Mouse (Mus musculus) T-cell, adult 2 months (primary cell): ENCODE data around the gene Bmp2k.
"Not testable (repeated sequence)": the region's sequence is repeated elsewhere in the genome, so short reads cannot be mapped to it uniquely, and the experiment has no call there.

Experiments used
- DNase-seq: peaks from one replicate; pipeline ENCODE4 v3.0.0; 2022; ENCODE audit warnings: low spot score

Bmp2k gene

DNA sequence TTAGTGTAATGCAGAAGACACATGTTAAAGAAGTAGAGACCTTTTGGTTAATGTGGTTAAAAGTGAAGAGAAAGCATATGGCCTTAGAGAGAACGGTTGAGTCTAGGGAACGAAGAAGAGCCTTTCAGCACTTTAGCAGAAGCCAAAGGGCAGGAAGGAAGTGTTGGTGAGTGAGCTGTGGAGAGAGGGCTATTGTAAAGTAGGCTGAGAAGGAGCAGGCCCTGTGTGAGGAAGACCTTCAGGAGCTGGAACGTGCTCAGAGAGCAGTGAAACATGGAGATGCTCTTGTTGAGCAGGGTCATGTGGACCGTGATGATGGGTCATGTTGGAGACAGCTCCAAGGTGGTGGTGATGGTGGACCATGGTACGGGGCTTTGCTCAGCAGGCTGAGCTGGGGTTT, 4.8 kb downstream of the Bmp2k start:
- DNase-seq = no peak

- no peak for DNase-seq
Observed at GRCm38 (mm10) chr5:97002937-97003336, 5.4 kb downstream of the Bmp2k start.

- no peak for DNase-seq
Observed at GRCm38 (mm10) chr5:97004178-97005030, 6.9 kb downstream of the Bmp2k start.

GRCm38 (mm10) chr5:97005891-97006290, 8.4 kb downstream of the Bmp2k start:
- DNase-seq = no peak

DNA sequence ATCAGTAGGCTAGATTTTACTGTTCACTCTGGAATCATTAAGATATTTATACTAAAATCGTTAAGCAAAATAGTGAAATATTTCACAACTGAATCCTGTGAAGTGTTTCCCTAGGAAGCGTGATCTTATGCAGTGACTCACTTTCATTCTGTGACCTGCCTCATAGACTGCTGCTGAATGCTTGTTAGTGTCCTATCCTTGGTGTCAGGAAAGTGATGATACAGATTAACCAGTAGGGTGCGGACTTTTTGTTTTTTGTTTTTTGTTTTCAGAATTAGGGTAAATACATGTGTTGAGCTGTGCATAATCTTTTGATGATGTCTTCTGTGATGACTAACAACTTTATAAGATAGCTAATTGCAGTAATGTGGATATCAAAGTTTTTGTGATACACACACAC, 9.4 kb downstream of the Bmp2k start:
- no peak for DNase-seq

DNA sequence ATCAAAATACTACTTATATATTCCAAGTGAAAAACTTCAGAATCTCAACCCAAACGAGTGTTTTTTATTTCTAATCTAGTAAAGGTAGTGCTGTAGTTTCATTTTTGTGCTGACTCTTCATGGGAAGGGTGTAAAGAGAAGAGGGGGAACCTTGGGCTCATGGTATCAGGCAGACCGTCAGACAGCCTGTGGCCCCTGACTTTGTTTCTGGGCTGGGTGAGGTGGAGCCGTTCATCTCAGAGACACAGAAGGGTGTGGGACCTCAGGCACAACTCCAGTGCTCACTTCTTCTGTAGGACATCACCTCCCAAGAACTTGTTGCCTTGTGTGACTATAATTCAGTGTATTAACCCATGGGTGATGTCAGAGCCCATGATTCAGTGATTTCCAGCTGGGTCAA, 10.0 kb downstream of the Bmp2k start:
- DNase-seq = no peak

- peak; percentile 14 for DNase-seq
Observed at GRCm38 (mm10) chr5:97009140-97009539, 11.7 kb downstream of the Bmp2k start.

GRCm38 (mm10) chr5:97009601-97010335, 12.3 kb downstream of the Bmp2k start:
- DNase-seq = no peak

- no peak for DNase-seq
Observed at GRCm38 (mm10) chr5:97015781-97016508, 18.5 kb downstream of the Bmp2k start.

DNA sequence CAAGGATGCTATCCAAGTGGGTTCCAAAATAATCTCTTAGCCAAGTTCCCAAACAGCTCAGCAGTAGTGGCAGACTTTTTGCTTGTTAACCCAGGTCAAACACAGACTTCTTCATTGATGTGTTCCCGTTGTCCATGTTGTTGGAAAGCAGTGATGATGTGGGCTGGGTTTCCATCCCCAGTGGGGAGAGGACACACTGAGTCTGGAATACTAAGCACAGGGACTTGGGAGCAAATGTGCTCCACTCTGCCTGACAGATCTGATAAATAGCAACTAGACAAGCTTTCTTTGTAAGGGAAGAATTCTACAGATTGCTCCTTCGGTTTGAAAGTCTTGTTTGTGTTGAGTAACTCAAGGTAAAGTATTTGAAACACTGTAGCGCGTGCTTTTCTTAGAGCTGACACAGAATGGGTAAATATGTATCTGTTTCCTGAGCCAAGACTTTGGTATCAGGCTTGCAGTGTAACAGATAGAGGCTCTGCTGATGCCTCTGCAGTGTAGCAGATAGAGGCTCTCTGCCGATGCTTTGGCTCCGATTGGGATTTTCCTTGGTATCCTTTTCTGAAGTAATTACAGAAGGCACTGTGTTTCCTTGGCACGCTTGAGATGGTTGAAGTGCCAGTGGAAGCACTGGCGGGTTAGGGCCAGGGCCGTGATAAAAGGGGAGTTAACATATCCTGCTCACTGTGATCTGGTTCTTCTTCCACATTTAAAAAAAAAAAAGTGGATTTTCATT, 19.5 kb downstream of the Bmp2k start:
- DNase-seq = no peak

DNA sequence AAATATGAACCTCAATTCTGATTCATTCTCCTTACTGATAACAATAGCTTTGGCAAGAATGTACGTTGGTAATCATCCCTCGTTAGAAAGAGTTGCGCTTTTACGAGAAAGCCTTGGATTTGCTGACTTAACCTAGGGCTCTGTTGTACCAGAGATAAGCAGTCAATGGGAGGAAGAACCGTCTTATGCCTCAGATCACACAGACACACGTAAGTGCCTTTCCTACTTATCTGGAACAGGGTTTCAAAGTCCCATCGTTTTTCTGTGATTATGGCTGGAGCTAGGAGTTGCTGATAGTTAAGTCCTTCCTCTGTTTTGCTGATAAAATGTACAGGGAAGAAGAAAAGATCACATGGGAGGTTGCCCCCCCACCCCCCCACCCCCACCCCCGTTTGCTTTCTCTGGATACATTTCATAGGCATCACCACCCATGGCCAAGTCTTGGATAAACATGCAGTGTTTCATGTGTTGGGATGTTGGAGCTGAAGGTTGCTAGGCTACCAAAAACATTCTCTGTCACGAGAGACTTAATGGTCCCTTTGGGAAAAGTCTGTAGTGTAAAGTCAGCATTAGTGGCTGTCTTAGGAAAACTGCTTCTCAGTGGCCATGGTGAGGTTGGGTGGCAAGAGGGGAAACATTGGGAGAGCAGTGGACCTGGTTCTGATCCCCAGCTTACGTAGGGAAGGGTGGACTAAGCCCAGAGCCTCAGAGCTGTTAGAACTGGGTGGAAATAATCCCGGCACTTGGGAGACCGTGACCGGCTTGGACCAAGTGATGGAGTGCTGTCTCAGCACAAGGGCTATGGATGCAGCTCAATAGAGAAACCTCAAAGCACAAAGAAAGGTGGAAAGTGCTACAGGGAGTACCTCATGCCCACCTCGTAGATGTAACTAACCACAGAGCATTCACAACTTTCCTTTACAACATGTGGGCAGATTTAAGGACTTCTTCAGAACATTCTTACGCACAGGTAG, 25.1 kb downstream of the Bmp2k start:
- DNase-seq = no peak

DNA sequence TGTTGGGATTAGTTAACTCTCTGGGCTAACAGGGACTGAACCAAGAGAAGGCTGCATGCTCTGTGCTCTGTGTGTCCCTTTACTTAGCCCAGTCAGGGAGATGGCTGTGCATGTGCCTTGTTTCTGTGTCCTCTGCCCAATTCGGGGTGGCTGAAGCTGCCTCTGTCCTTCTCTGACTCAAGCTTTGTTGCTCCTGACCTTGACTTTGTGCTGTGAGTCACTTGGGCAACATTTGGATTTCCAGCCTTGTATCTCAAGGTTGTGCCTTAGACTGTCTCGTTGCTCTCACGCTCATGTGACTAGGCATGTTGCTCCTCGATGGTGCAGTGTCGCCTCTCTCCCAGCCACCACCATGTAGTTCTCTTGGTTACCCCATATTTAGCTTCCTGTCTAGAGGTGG, 27.3 kb downstream of the Bmp2k start:
- DNase-seq = no peak

GRCm38 (mm10) chr5:97025650-97026049, 28.2 kb downstream of the Bmp2k start:
- DNase-seq = no peak

DNA sequence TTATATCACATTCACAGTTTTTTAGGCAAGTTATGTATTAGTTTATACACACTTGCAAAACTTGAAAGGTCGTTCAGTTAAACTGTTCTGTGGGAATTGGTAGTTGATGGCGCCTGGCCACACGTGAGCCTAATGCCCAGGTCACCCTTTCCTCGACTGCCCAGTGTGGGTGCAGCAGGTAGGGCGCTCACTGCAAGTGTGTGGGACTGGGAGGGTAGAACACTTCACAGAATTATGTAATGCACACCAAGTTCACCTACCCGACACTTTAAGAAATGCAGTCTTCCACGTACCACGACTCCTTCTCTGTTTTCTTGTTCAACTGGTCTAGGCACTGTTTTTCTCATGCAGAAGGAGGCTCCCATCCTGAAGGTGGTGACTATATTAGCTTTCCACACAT, 30.5 kb downstream of the Bmp2k start:
- DNase-seq = no peak

GRCm38 (mm10) chr5:97028840-97029239, 31.4 kb downstream of the Bmp2k start:
- not testable (repeated sequence) for DNase-seq

- no peak for DNase-seq
Observed at GRCm38 (mm10) chr5:97031771-97032170, 34.3 kb downstream of the Bmp2k start.

DNA sequence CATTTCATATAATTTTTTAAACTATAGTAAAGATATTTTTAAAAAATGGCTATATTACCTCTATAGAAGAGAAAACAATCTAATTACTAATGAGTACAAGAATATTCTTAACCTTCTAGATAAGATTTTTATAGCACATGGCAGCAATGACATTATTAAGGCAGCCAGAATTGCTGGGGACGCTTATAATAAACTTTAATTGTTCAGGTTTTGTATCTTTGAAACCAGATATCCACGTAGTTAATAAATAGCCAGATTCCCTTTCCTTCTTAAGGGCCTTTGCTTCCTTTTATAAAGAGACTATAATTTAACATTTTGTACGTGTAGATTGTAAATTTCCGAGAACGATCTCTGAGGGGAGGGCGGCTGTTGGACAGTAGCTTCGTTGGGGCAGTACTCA, 47.8 kb downstream of the Bmp2k start:
- DNase-seq = no peak

DNA sequence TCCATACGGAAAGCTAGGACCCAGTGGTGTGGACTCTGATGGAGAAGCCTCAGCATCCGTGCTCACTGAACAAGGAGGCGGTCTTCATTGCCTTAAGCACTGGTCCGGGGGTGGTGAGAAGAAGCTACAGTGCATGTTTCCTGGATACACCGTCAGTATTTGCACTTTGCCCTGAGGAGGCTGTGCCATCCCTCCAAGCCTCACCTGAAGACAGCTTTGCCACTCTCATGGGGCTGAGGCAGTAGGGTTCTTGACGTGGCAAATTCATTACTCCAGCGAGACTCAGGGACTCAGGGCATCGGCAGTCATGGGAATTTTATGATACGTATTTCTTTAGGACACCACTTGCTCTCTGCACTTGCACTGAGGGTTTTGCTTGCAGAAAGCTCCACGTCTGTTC, 49.2 kb downstream of the Bmp2k start:
- DNase-seq = no peak

DNA sequence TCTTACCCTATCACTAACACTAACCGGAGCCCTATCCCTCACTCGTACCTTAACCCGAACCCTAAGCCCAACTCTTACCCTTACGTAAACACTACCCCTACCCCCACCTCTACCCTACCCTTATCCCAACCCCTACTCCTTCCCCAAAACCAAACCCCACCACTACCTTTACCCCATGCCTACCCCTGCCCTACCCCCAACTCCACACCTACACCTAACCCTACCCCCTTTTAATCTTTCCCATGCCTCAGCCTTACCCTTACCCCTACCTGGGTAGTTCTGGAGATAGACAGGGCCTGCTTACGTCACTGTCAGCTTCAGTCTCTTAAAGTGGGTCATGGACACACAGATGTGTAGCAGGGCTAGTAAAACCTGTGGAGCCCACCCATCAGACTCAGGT, 51.4 kb downstream of the Bmp2k start:
- no peak for DNase-seq

DNA sequence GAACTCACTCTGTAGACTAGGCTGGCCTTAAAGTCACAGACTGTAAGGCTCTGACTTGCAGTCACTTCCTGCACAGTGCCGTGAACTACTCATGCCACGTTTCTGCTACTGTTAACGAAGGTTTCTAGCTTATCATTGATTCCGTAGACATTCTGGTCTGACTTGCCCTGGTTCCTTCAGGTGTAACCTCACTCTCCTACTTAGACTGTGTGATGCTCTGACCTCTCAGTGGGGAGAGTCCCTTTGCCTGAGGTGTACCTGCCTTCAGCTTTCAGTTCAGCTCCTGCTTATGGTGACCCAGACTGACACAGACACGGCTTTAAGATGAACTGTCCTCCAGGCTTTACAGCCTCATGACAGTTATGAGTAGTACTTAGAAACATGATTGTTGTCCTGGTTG, 56.7 kb downstream of the Bmp2k start:
- DNase-seq = no peak

DNA sequence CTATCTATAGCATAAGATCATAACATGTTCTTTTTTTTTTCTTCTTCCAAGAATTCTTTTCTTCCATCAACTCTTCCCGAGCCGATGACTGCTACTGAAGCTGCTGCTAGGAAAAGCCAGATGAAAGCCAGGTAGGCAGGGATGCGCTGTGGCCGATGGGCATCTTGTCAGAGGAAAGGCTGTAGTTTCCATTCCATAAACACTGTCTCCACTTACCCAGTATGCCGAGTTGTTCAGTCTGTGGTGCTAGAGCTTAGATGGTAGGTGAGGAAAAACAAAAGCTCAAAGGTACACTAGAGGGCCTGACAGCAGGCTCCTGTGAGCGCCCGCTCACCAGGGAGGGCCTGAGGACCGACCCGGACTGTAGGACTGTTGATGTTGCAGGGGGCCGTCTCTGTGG, 57.3 kb downstream of the Bmp2k start:
- no peak for DNase-seq
